Mouse (Mus musculus) myocyte (in vitro differentiated cells): ENCODE measurements at regions not wholly inside any gene's neighbourhood (a gene's known extent, or its start where the extent isn't known, plus 50 kb on each side); places are given as distances from the start of the nearest gene placed in this dataset.

ENCODE experiments used
- CEBPB ChIP-seq: IDR thresholded peaks from 2 replicates; pipeline ENCODE4 v1.6.1; 2011; ENCODE audit warnings: mild to moderate bottlenecking, moderate library complexity; ENCODE audit not compliant: poor library complexity, insufficient read depth, severe bottlenecking
- E2F4 ChIP-seq: IDR thresholded peaks from one replicate; pipeline ENCODE4 v1.6.1; 2011; ENCODE audit warnings: mild to moderate bottlenecking, control low read depth, moderate library complexity; ENCODE audit not compliant: insufficient read depth
- MYOG ChIP-seq, 3 experiments: IDR thresholded peaks; one replicate each; pipeline ENCODE4 v1.6.1; 2011; ENCODE audit warnings: control low read depth in 2 of 3, low read depth in 2 of 3, mild to moderate bottlenecking in 2 of 3; ENCODE audit not compliant: insufficient read length in 2 of 3, control insufficient read depth in 1 of 3, insufficient read depth in 1 of 3
- POLR2A ChIP-seq: IDR thresholded peaks from one replicate; pipeline ENCODE4 v1.6.1; 2011; ENCODE audit warnings: low read depth, mild to moderate bottlenecking, control low read depth, moderate library complexity; ENCODE audit not compliant: insufficient read length
- USF1 ChIP-seq: IDR thresholded peaks from one replicate; pipeline ENCODE4 v1.6.1; 2011; ENCODE audit warnings: low read depth, mild to moderate bottlenecking, control low read depth, moderate library complexity

DNA sequence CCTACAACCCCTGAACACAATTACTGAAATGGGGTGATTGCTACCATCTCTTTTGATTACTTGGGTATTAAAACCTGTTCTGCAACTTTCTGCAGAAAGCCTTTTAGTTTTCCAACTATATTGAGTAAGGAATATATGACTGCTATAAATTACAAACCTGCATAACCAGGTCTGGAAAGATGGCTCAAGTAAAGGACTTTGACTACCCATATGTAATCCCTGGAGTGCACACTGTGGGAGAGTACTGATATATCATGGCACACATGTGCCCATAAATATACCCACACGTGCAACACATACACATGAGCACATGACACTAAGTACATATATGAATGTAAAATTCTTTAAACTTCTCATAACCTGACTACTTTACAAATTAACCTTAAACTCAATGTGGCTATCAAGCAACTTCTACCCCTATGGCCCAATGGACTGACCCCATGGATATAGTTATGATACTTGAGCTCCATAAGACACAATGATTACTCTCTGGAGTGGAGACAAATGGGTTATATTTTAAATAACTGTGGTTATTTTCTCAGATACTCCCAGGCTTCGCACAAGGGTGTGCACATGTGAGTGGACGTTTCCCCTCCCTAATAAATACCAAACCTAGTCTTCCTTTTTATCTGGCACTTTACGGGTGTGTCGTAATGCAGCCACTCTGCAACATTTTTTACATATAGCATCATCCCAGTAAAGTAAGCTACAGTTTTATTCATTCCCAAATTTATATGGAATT, 717.1 kb upstream of the 4930412O13Rik start:
- TF ChIP-seq POLR2A (no peak), CEBPB (no peak), USF1 (no peak), MYOG (IDR thresholded peaks at IDR 0.05; ENCODE audit: control insufficient read depth in 1 of 3, insufficient read depth in 1 of 3, insufficient read length in 2 of 3, low read depth in 2 of 3) (no peak), E2F4 (no peak)
